Mouse (Mus musculus): Measurements from ENCODE around the gene Gng11. TPM values are rescaled to one million over a fixed set of nuclear protein-coding genes. Genes with fewer than 3 reads are reported as not detected.

Gene Gng11
- total RNA-seq (2021): 10 to 100 TPM in 1 of 2 experiments, 1 to 10 TPM in 1; 9.7 to 10.2 TPM

GRCm38 (mm10) chr6:4003890-4004306, at the start of gene Gng11:
Gene Gng11 (plus strand): TSS chr6:4003904.
- peak; percentile 6 to 13 for DNase-seq

DNA sequence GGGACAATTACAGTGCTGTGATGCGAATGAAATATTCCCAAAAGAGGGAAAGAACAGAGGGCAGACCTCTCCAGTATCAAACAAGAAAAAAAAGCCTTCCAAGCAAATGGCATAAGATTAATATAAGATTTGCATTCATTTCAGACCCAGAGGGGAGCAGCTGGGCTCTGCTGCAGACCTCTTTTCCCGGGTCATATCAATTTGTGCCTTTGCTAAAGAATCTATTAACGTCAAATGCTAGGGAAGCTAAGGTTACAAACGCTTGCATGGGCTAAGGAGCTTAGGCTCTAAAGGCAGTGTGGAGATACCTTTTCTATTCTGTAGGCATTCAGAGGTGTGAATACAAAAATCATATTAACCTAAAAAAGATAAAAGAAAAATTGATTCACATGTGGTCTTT, 48.7 kb upstream of the Gng11 start:
- no peak for DNase-seq

GRCm38 (mm10) chr6:3967676-3968626, 35.8 kb upstream of the Gng11 start:
- peak; percentile 2 to 13 for DNase-seq

DNA sequence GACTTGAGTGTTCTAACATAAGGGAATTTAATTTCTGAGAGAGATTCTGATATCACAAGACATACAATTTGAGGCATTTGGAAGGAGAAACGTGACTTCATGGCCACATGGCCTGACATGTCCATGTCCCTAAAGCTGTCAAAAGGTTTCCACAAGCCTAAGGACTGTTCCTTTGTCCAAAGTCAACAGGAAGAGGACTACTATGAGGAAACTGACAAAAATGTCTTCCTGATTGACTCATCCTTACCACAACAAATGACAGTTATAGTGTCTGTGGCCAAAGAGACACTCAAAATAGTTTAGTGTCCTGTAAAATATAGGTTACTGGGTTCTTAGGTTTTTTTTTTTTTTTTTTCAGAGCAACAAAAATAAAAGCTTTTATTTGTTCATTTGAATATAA, 30.0 kb upstream of the Gng11 start:
- DNase-seq: no peak

GRCm38 (mm10) chr6:3982661-3983284, 20.9 kb upstream of the Gng11 start:
- DNase-seq: no peak

DNA sequence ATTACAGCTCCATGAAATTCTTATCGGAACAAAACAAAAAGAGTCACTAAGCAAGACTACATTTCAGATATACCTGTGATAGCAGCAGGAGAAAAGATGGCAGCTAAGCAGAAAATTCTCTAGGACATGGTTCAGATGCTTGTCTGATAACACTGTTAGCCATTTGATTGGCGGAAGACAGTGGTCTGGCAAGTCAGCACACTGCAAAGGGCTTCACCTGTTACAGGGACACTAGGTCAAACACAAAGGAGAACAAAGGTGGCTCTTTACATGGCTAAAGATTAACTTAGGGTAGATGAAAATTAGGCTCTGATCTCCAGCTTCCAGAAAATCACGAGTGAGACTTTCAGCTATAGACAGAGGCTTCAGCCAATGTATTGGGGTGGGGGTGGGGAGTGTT, 15.0 kb upstream of the Gng11 start, which contains the start of gene Tfpi2:
Gene Tfpi2, minus strand, starts transcription at position 170 of the 400 bp plus-strand sequence.
- DNase-seq: no peak

GRCm38 (mm10) chr6:3993492-3993891, 10.2 kb upstream of the Gng11 start, which contains the start of gene Gngt1:
Gene Gngt1 (plus strand): TSS chr6:3993792.
- no peak for DNase-seq

GRCm38 (mm10) chr6:3998089-3998488, 5.6 kb upstream of the Gng11 start:
- no peak for DNase-seq

GRCm38 (mm10) chr6:3999296-3999695, 4.4 kb upstream of the Gng11 start:
- no peak for DNase-seq

GRCm38 (mm10) chr6:4000716-4001115, 3.0 kb upstream of the Gng11 start:
- DNase-seq: no peak

DNA sequence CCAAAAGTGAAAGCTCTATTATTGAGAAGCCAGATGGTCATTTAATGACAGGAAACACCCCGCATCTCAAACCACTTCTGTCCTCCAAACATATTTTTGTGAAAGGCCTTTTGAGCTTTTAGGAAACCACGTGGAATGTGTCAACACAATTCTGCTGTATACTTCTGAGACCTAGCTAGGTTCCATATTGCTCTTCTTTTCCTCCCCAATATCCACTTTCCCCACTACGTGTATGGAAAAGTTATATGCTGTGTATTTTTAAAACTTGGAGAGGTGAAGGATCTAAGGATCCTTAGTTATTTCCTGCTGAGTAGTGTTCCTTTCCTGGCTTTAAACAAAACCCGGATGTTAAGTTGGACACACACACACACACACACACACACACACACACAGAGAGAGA, 259 bp upstream of the Gng11 start:
- DNase-seq: no peak

- DNase-seq: no peak
Observed at GRCm38 (mm10) chr6:4004808-4005207, 1.1 kb downstream of the Gng11 start.

DNA sequence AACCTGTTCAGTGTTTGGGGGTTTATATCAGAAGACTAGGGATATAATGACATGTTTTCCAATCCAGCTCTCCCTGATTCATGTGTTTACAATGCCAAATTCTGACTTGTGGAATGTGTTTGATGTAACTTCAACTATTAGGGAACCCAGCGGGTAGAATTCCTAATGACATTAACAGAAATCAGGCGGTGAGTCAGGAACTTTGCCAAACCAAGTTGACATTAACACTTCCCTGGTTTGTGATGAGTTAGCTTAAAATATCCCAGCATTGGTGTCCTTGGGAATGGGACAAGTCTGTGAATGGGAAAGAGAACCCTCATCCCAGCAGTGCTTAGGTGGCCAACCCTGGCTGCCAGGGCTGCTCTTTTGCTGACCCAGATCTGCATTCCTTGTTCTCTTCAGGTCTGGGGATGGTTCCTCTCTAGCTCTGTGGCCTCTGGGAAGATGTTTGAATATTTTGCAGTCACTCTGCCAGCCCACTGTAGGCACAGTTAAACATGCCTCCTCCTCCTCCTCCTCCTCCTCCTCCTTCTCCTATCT, 4.9 kb downstream of the Gng11 start:
- no peak for DNase-seq

DNA sequence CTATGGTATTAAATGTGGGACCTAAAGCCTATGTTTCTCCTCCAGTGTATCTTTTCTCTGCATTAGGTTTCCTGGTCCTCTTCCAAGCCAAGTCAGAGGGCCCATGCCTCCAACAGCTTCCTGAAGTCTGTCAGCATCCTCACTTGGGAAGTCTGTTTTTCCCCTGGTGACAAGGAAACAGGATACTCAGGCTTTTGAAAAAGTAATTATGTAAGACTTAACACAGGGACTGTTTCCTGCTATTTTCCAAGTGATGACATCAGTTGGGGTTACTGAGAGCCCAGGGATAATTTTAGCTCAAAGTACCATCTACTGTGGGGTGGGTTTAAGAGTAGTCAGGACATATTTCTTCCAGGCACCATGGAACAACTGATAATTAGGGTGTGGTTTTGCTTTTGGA, 5.8 kb downstream of the Gng11 start:
- no peak for DNase-seq

- DNase-seq: no peak
Observed at GRCm38 (mm10) chr6:4022645-4023044, 18.9 kb downstream of the Gng11 start.

- DNase-seq: no peak
Observed at GRCm38 (mm10) chr6:4026367-4026766, 22.7 kb downstream of the Gng11 start.

DNA sequence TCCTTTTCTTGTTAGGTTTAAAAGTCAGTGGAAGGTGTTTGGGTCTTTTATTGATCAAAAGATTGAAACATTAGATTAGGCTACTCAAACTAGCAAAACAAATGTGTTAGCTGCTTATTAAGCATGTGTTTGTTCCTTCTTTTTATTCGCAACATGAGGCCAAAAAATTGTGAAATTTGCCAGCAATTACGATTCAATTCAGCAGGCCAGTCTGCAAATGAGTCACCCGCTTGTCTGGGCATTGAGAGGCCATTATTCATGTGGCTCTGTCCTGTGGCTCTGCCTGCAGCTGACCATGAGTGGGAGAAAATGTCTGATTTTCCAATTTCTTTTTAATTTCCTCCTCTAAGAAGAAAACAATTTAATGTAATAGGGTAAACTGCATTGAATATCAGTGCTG, 27.3 kb downstream of the Gng11 start:
- DNase-seq: no peak

GRCm38 (mm10) chr6:4041821-4042220, 38.1 kb downstream of the Gng11 start:
- no peak for DNase-seq

DNA sequence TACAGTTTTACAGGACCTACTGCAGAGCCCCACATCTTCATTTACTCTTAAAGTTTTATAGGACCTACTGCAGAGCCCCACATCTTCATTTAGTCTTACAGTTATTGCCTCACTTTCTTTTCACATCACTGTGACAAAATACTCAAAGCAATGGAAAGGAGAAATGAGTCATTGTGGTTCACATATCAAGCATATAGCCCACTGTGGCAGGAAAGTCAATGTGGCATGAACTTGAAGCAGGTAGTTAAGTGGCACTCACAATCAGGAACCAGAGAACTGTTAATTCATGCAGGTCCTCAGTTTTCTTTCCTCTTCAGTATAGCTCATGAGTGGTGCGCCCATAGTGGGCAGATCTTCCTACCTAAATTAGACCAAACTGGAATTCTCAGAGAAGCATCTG, 43.5 kb downstream of the Gng11 start:
- no peak for DNase-seq

- no peak for DNase-seq
Observed at GRCm38 (mm10) chr6:4052843-4053242, 49.1 kb downstream of the Gng11 start.

DNA sequence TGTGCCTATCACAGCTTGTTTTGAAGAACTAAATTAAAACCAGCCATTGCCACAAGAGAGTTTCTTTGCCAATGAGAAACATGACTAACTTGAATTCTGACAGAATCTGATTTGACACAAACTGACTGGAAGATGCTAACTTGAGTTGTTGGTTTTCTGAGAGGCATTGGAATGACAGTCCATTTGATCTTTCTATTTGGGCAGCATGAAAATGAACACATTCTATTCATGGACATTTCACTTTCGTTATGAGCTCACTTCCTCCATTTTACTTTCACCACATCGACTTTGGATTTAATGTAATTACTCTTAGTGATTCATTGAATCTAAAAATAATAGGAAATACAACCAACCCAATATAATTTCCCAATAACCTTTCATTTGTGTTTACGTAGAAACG, 50.7 kb downstream of the Gng11 start:
- no peak for DNase-seq
